Mouse (Mus musculus): Measurements from ENCODE around the gene Gm10306. TPM values are rescaled to one million over a fixed set of nuclear protein-coding genes. Genes with fewer than 3 reads are reported as not detected.

Gm10306 gene
- total RNA-seq (2015): 0.42 TPM in 1 of 2 replicates, not detected in the other
- not detected in 2 replicates for total RNA-seq (2017)

DNA sequence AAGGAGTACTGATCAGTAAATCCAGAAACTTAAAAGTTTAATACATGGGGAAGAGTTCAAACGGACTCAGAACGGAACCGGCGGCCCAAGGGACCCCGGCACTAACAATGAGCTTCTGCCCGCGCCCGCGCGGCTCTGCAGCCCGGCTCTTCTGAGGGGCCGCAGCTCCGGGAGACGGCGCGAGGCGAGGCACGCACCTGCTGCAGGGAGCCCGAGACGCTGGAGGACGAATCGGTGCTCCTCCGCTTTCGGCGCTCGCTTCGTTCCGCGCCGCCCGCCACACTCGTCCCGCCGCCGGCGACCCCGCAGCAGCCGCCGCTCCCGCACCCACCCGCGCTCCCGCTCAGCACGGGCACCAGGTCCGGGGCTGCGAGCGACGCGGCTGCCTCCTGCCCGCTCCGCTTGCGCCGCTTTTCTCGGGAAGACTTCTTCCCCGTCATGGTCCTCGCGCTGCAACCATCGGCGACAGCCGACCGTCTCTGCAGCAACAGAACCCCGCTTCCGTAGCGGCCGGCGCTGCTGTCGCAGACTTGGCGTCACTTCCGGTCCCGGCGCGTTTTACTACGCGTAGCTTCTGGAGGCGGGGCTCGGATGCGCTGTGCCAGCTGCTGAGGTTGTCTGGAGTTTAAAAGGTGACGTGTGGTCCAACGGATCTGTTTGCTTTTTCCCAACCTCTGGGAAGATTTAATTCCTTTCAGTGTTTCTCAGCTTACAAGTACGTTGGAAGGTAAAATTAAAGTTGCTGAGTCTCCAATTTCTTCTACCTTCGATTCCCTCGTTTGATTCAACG lies at the start of gene Gm10306, which contains the start of gene Caap1:
Gm10306 (plus strand) TSS at position 282 of the 790 bp plus-strand sequence.
Caap1 (minus strand) TSS at position 532 of the 790 bp plus-strand sequence.
- ATAC-seq (replicated peaks; ENCODE audit: poor library complexity): peak; percentile 99

DNA sequence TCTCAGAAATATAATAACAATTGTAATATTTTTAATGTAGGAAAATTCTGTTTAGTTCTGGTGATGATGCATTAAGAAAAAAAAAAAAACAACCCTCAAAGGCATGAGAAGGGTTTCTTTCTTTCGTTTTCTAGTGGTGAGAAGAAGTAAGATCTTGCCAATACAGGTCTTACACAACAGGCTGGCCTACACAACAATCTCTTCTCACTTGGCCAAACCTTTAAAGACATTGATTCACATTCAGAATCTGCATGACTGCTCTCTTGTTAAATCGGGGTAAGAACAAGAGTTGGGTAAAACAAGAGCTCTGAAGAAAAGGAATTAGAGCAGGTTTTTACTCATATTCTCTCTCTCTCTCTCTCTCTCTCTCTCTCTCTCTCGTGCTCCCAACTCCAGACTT lies 41.0 kb upstream of the Gm10306 start:
- ATAC-seq (replicated peaks; ENCODE audit: poor library complexity): peak; percentile 64

GRCm38 (mm10) chr4:94517631-94518030 lies 38.7 kb upstream of the Gm10306 start:
- ATAC-seq (replicated peaks; ENCODE audit: poor library complexity): peak; percentile 95

DNA sequence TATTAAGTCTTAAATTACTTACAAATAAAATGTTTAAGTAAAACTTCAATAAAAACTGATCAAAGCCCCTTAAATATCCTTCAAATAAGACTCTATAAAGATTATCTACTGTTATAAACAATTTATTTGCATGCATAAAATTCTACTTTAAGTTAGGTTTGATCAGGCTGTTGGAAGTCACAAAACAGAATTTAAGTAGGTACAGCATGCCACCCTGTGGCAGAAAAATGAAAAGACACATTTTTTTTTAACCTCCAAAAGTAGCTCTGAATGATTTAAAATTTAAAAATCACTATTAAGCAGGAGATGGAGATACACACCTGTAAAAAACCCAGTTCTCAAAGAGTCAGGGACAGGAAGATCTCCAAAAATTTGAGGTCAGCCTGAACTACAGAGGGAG lies 33.0 kb upstream of the Gm10306 start:
- ATAC-seq (replicated peaks; ENCODE audit: poor library complexity): peak; percentile 70

GRCm38 (mm10) chr4:94529448-94529847 lies 26.9 kb upstream of the Gm10306 start:
- ATAC-seq (replicated peaks; ENCODE audit: poor library complexity): no peak

DNA sequence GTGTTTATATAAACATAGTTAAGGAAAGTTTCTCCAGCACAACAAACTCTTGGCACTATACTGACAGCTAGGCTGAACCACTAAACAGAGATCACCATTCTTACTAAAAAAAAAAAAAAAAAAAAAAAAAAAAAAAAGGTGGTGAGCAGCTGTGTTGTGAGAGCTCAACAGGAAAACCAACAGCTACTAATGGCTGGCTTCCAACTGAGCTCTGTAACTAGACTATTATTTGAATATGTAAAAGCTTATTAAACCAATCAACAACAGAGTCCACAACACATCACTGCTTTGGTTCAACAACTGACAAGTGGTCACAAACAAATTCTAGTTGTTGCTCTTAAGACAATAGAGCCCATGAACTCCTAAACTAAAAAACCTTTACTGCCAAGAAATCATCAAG lies 23.1 kb upstream of the Gm10306 start:
- no peak; the same call in 1 of the 2 replicates for ATAC-seq (replicated peaks; ENCODE audit: poor library complexity)

GRCm38 (mm10) chr4:94543041-94543440 lies 13.3 kb upstream of the Gm10306 start:
- no peak for ATAC-seq (replicated peaks; ENCODE audit: poor library complexity)

- no peak for ATAC-seq (replicated peaks; ENCODE audit: poor library complexity)
These were observed 12.0 kb upstream of the Gm10306 start for GRCm38 (mm10) chr4:94544321-94544720.

DNA sequence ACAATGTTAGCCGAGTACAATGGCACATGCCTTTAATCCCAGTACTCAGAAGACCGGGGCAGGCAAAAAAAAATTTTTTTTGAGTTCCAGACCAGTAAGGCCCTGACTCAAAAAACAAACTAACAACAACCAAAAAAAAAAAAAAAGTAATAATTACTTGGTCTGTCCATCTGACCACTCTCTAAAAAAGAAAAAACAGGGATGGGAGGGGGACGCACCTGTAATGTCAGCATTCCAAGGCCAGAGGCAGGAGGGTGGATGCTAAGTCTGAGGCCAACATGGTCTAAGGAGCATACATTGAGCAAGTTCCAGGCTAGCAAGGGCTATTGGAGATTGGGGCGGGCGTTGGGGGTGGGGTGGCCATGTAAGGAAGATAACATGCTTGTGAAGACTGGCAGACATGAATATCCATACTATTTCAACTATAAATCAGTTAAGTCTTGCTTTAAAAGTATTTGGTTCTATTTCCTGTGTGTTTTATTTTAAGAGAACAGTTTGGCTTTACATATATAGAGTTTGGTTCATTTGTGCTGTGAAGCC lies 1.3 kb upstream of the Gm10306 start:
- ATAC-seq (replicated peaks; ENCODE audit: poor library complexity): no peak

- ATAC-seq (replicated peaks; ENCODE audit: poor library complexity): no peak
These were observed 799 bp downstream of the Gm10306 start for GRCm38 (mm10) chr4:94557145-94557544.

GRCm38 (mm10) chr4:94559266-94559665 lies 2.9 kb downstream of the Gm10306 start:
- ATAC-seq (replicated peaks; ENCODE audit: poor library complexity): no peak

GRCm38 (mm10) chr4:94560316-94560715 lies 4.0 kb downstream of the Gm10306 start:
- ATAC-seq (replicated peaks; ENCODE audit: poor library complexity): no peak

DNA sequence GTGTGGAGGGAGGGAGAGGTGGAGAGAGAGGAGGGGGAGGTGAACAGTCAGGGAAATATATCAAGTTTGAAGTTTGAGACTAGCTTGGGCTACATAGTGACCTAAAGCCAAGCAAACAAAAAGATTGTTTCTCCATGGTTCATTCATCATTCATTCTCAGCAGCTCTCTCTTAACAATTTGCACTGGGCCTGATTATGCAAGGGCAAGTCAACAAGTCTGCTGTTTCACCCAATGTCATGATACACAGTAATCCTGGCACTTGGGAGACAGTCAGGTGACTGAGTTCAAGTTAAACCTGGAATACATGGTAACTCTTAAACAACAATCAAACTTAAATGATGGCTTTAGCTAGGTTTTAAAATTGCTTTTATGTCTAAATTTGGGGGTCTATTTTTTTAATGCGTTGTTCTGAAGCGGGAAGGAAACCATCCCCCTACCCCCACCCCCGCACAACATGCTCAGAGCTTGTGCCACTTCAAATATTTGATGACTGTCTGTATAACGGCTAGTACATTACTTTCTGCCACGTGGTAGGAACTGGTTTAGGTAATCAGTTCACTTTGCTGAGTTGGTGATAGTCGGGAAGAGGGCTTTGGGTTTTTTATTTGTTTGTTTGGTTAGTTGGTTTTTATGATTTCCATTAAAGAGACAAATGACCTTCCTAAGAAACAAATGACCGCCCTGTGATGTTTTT lies 5.8 kb downstream of the Gm10306 start:
- ATAC-seq (replicated peaks; ENCODE audit: poor library complexity): no peak

DNA sequence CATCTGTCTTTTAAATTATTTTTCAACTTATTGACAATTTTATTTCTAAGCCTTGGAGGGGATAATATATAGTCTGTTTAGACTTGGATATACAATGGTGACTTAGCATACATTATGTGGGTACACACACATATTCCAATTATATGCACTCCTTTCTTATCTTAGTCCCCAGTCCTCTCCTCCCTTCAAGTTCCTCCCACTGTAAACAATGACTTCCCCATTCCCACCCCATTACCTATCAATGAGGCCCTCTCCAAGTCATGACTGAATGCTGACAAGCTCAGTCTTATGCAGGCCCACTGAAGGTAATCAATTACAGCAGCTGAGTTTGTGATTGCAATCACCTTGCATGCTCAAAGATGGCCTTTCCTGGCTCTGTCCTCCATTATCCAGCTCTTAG lies 8.0 kb downstream of the Gm10306 start:
- peak; percentile 57 for ATAC-seq (replicated peaks; ENCODE audit: poor library complexity)

DNA sequence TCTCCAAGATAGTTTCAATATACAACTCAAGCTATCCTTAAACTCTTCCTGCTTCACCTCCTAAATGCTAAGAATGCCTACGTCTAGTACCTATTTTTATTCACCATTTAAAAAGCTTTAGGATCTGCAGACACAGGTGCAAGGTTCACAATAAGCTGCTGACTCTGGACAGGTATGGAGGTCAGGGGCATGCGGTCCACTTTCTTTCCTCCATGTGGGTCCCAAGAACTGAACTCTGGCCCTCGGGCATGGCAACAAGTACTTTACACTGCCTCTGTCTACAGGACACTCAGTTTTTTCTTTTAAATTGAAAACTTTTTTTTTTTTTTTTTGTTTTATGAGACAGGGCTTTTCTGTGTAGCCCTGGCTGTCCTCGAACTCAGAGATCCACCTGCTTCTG lies 16.3 kb downstream of the Gm10306 start:
- ATAC-seq (replicated peaks; ENCODE audit: poor library complexity): no peak

DNA sequence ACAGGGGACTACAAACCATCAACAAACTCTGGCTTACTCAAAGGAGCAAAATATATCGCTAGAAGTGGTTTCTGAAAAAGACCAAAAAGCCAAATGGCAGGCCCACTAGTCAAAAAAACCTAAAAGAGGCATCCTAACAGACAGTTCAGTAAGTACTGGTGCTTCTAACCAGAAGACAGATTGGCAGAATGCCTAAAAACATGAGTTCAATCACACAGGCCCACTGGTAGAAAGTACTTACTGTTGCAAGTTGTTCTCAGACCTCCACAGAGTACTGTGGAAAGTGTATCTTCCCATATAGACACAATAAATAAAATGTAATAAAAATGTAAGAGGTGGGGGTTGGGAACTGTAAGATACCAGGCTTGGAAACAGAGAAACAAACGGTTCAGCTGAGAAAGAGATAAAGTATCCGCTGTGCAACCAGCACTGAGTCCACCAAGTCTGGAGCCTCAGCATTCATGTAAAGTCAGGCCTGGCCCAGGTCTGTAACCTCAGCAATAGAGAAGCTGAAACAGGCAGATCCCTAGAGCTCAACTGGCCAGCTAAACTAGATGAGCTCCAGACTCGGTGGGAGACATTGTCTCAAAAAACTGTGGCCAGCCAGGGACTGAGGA lies 35.5 kb downstream of the Gm10306 start:
- ATAC-seq (replicated peaks; ENCODE audit: poor library complexity): peak; percentile 67

GRCm38 (mm10) chr4:94592709-94593108 lies 36.4 kb downstream of the Gm10306 start:
- no peak for ATAC-seq (replicated peaks; ENCODE audit: poor library complexity)

GRCm38 (mm10) chr4:94601395-94601794 lies 45.0 kb downstream of the Gm10306 start:
- ATAC-seq (replicated peaks; ENCODE audit: poor library complexity): no peak

- ATAC-seq (replicated peaks; ENCODE audit: poor library complexity): peak; percentile 49
These were observed 46.2 kb downstream of the Gm10306 start for GRCm38 (mm10) chr4:94602496-94603030.

DNA sequence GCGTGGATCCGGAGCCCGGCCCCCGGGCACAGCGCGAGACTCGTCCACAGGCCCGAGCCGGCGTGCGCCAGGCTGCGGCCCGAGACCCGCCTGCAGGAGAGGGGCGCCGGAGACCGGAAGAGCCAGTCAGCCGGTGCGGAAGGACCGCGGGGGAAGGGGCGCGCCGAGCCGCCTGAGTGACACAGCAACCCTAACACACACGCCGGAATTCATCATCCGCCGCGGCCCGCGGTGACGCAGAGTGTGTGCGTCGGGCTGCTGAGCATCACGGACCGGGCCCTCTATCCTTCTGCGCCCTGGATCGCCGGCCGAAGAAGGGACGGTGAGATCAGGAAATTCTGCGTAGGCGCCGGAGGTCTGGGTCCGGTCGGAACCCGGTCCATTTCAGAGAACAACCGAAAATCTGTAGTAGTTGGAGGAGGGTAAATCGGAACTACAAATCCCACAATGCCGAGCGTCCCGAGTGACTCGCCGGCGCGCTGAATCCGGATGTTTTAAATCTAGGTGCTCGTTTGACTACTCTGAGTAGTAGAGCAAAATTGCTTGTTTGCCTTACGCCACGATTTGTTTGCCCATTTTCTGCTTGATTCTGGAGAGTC lies 46.8 kb downstream of the Gm10306 start, which contains the start of gene Plaa:
Plaa (minus strand) TSS at position 214 of the 599 bp plus-strand sequence.
- ATAC-seq (replicated peaks; ENCODE audit: poor library complexity): peak; percentile 97

Data from megakaryocyte progenitor cell, adult 5-6 weeks (primary cell).